Mouse (Mus musculus) midbrain, embryonic 13.5 days (tissue): ENCODE results near the gene 1600002K03Rik. TPM values are rescaled to one million over a fixed set of nuclear protein-coding genes. Genes with fewer than 3 reads are reported as not detected.
"Not testable (repeated sequence)": the region's sequence is repeated elsewhere in the genome, so short reads cannot be mapped to it uniquely, and the experiment has no call there.

ENCODE experiments used
- ATAC-seq: fragments of 200-750 bp; cut with Nextera tagmentation; 2 replicates; pipeline ENCODE4 v1.8.0; 2017; ENCODE audit warnings: mild to moderate bottlenecking, moderate TSS enrichment, moderate library complexity
- H3K27ac ChIP-seq: fragments of 300-500 bp; sonication (generic); 2 replicates; pipeline ENCODE4 v1.5.1; 2015; ENCODE audit warnings: inconsistent platforms, mild to moderate bottlenecking, moderate library complexity
- H3K27me3 ChIP-seq: fragments of 300-500 bp; sonication (generic); 2 replicates; pipeline ENCODE4 v1.6.1; 2015; ENCODE audit warnings: mild to moderate bottlenecking, inconsistent platforms
- H3K36me3 ChIP-seq: fragments of 300-500 bp; sonication (generic); 2 replicates; pipeline ENCODE4 v1.6.1; 2015; ENCODE audit warnings: mild to moderate bottlenecking, inconsistent platforms
- H3K4me1 ChIP-seq: fragments of 300-500 bp; sonication (generic); replicated peaks from 2 replicates; pipeline ENCODE4 v1.6.1; 2015; ENCODE audit warnings: inconsistent platforms
- H3K4me2 ChIP-seq: fragments of 300-500 bp; sonication (generic); replicated peaks from 2 replicates; pipeline ENCODE4 v1.6.1; 2015; ENCODE audit warnings: moderate library complexity, mild to moderate bottlenecking, inconsistent platforms
- H3K4me3 ChIP-seq: fragments of 300-500 bp; sonication (generic); replicated peaks from 2 replicates; pipeline ENCODE4 v1.5.1; 2015; ENCODE audit warnings: mild to moderate bottlenecking, inconsistent platforms
- H3K9ac ChIP-seq: fragments of 300-500 bp; sonication (generic); replicated peaks from 2 replicates; pipeline ENCODE4 v1.6.1; 2015; ENCODE audit warnings: mild to moderate bottlenecking, inconsistent platforms
- H3K9me3 ChIP-seq: fragments of 300-500 bp; sonication (generic); 2 replicates; pipeline ENCODE4 v1.6.1; 2016; ENCODE audit warnings: mild to moderate bottlenecking, inconsistent platforms
- WGBS: fragments of 180-500 bp; shearing (Covaris S2); methylation state at CpG from one replicate; pipeline ENCODE4 v1.1.7; 2015; 5-methylcytosine and 5-hydroxymethylcytosine counted together
- polyA plus RNA-seq: library from polyadenylated mRNA; unstranded; fragments of >200 nt; fragmentation: Nextera tagmentation; extraction: Ambion mirVana; gene quantifications from 2 replicates; pipeline ENCODE4 v1.2.1, GENCODE M21; 2015

The 1600002K03Rik gene
- polyA plus RNA-seq, 1 experiment from 2014 or later, result 14.5 TPM

GRCm38 (mm10) chr10:80164998-80165344 lies 7.8 kb upstream of the 1600002K03Rik start:
- H3K4me3 ChIP-seq, result peak overlapping the region; percentile 46
- peak overlapping the region; percentile 73 for H3K9ac ChIP-seq
- H3K4me1 ChIP-seq, result peaks cover 64% of the 10 kb centered on the region
- H3K27me3 ChIP-seq, result peaks cover 4% of the 10 kb centered on the region; the same call in 1 of the 2 replicates
- H3K27ac ChIP-seq, result peak overlapping the region; percentile 88
- H3K4me2 ChIP-seq, result peak overlapping the region; percentile 79
- no peaks in the 10 kb centered on the region for H3K9me3 ChIP-seq
- WGBS, result 0% methylated on average over 17 of the region's 17 CpGs
- ATAC-seq, result peak; percentile 47
- H3K36me3 ChIP-seq, result peaks cover 3% of the 10 kb centered on the region

GRCm38 (mm10) chr10:80165392-80166128 lies 7.2 kb upstream of the 1600002K03Rik start, which contains the start of gene Cirbp:
Cirbp (plus strand) TSS chr10:80165985.
- ATAC-seq, result no peak
- peak within 1 kb of the TSS; percentile 100 for H3K9ac ChIP-seq
- peaks cover 64% of the 10 kb centered on the region for H3K4me1 ChIP-seq
- H3K36me3 ChIP-seq, result peaks cover 9% of the 10 kb centered on the region
- H3K27me3 ChIP-seq, result peaks cover 4% of the 10 kb centered on the region; the same call in 1 of the 2 replicates
- H3K27ac ChIP-seq, result peak within 1 kb of the TSS; percentile 91
- WGBS, result 14% methylated on average over 20 of the region's 20 CpGs
- no peaks in the 10 kb centered on the region for H3K9me3 ChIP-seq
- H3K4me3 ChIP-seq, result peak within 1 kb of the TSS; percentile 93
- H3K4me2 ChIP-seq, result peak within 1 kb of the TSS; percentile 86

- Histone ChIP-seq H3K36me3 (peaks cover 15% of the 10 kb centered on the region), H3K4me3 (peak overlapping the region; percentile 2; the same call in 1 of the 2 replicates), H3K9ac (peak overlapping the region; percentile 50), H3K27ac (peak overlapping the region; percentile 91), H3K4me2 (peak overlapping the region; percentile 79), H3K4me1 (peaks cover 63% of the 10 kb centered on the region)
- not testable (repeated sequence) for H3K9me3 ChIP-seq, H3K27me3 ChIP-seq, ATAC-seq
- 80% methylated on average over 4 of the region's 4 CpGs for WGBS
These were observed 6.6 kb upstream of the 1600002K03Rik start for GRCm38 (mm10) chr10:80166136-80166535.

GRCm38 (mm10) chr10:80167460-80168037 lies 5.2 kb upstream of the 1600002K03Rik start:
- peak overlapping the region; percentile 86 for H3K4me2 ChIP-seq

GRCm38 (mm10) chr10:80168038-80168661 lies 4.6 kb upstream of the 1600002K03Rik start:
- H3K27ac ChIP-seq, result peak overlapping the region; percentile 99
- peak overlapping the region; percentile 100 for H3K9ac ChIP-seq
- peaks cover 73% of the 10 kb centered on the region for H3K4me1 ChIP-seq
- H3K36me3 ChIP-seq, result peaks cover 28% of the 10 kb centered on the region
- under 1% methylated on average over 45 of the region's 48 CpGs for WGBS
- H3K9me3 ChIP-seq, result no peaks in the 10 kb centered on the region
- H3K4me3 ChIP-seq, result peak overlapping the region; percentile 93
- ATAC-seq, result peak; percentile 40
- H3K27me3 ChIP-seq, result peaks cover 4% of the 10 kb centered on the region; the same call in 1 of the 2 replicates
- H3K4me2 ChIP-seq, result peak overlapping the region; percentile 86

More at GRCm38 (mm10) chr10:80167460-80168037, 5.2 kb upstream of the 1600002K03Rik start:
- Histone ChIP-seq H3K4me3 (peak overlapping the region; percentile 93), H3K27me3 (peaks cover 4% of the 10 kb centered on the region; the same call in 1 of the 2 replicates), H3K9me3 (no peaks in the 10 kb centered on the region), H3K36me3 (peaks cover 28% of the 10 kb centered on the region), H3K9ac (peak overlapping the region; percentile 100), H3K27ac (peak overlapping the region; percentile 99), H3K4me1 (peaks cover 69% of the 10 kb centered on the region)
- WGBS, result under 1% methylated on average over 55 of the region's 55 CpGs
- peak; percentile 84 for ATAC-seq

- peaks cover 75% of the 10 kb centered on the region for H3K4me1 ChIP-seq
- H3K27ac ChIP-seq, result peak overlapping the region; percentile 99; the same call in 1 of the 2 replicates
- H3K9ac ChIP-seq, result peak overlapping the region; percentile 100
- peaks cover 28% of the 10 kb centered on the region for H3K36me3 ChIP-seq
- H3K4me3 ChIP-seq, result peak overlapping the region; percentile 93
- no peaks in the 10 kb centered on the region for H3K27me3 ChIP-seq
- 39% methylated on average over 1 of the region's 1 CpGs for WGBS
- peak overlapping the region; percentile 86 for H3K4me2 ChIP-seq
- no peak for ATAC-seq
- no peaks in the 10 kb centered on the region for H3K9me3 ChIP-seq
These were observed 3.7 kb upstream of the 1600002K03Rik start for GRCm38 (mm10) chr10:80169070-80169469.

- peak overlapping the region; percentile 100; the same call in 1 of the 2 replicates for H3K9ac ChIP-seq
- ATAC-seq, result no peak
- H3K36me3 ChIP-seq, result peaks cover 28% of the 10 kb centered on the region
- H3K27ac ChIP-seq, result no peak overlapping the region
- H3K4me2 ChIP-seq, result peak overlapping the region; percentile 86; the same call in 1 of the 2 replicates
- peaks cover 72% of the 10 kb centered on the region for H3K4me1 ChIP-seq
- 91% methylated on average over 7 of the region's 7 CpGs for WGBS
- no peaks in the 10 kb centered on the region for H3K27me3 ChIP-seq
- H3K4me3 ChIP-seq, result peak overlapping the region; percentile 93
- no peaks in the 10 kb centered on the region for H3K9me3 ChIP-seq
These were observed 3.1 kb upstream of the 1600002K03Rik start for GRCm38 (mm10) chr10:80169651-80170050.

- Histone ChIP-seq H3K9ac (peak overlapping the region; percentile 100), H3K9me3 (no peaks in the 10 kb centered on the region), H3K4me2 (no peak overlapping the region), H3K4me3 (peak overlapping the region; percentile 5; the same call in 1 of the 2 replicates), H3K27ac (no peak overlapping the region; the same call in 1 of the 2 replicates), H3K4me1 (peaks cover 72% of the 10 kb centered on the region), H3K36me3 (peaks cover 28% of the 10 kb centered on the region), H3K27me3 (no peaks in the 10 kb centered on the region)
- no peak for ATAC-seq
- 96% methylated on average over 16 of the region's 16 CpGs for WGBS
These were observed 2.7 kb upstream of the 1600002K03Rik start for GRCm38 (mm10) chr10:80170052-80170451.

- H3K36me3 ChIP-seq, result peaks cover 28% of the 10 kb centered on the region
- H3K9me3 ChIP-seq, result no peaks in the 10 kb centered on the region
- H3K9ac ChIP-seq, result peak overlapping the region; percentile 100; the same call in 1 of the 2 replicates
- H3K27me3 ChIP-seq, result no peaks in the 10 kb centered on the region
- ATAC-seq, result no peak
- no peak overlapping the region for H3K27ac ChIP-seq
- H3K4me2 ChIP-seq, result no peak overlapping the region
- H3K4me1 ChIP-seq, result peaks cover 68% of the 10 kb centered on the region
- H3K4me3 ChIP-seq, result no peak overlapping the region
- 95% methylated on average over 19 of the region's 19 CpGs for WGBS
These were observed 2.1 kb upstream of the 1600002K03Rik start for GRCm38 (mm10) chr10:80170601-80171021.

- H3K27ac ChIP-seq, result no peak overlapping the region
- no peaks in the 10 kb centered on the region for H3K9me3 ChIP-seq
- peaks cover 28% of the 10 kb centered on the region for H3K36me3 ChIP-seq
- 0 out of 2 replicates have a peak overlapping the region, but pooled peaks have one; percentile 64 for H3K4me2 ChIP-seq
- WGBS, result 90% methylated on average over 15 of the region's 15 CpGs
- no peak overlapping the region for H3K4me3 ChIP-seq
- no peak for ATAC-seq
- H3K9ac ChIP-seq, result peak overlapping the region; percentile 25; the same call in 1 of the 2 replicates
- H3K4me1 ChIP-seq, result peaks cover 69% of the 10 kb centered on the region
- no peaks in the 10 kb centered on the region for H3K27me3 ChIP-seq
These were observed 1.5 kb upstream of the 1600002K03Rik start for GRCm38 (mm10) chr10:80171252-80171651.

- Histone ChIP-seq H3K27me3 (no peaks in the 10 kb centered on the region), H3K27ac (peak overlapping the region; percentile 85), H3K4me3 (peak overlapping the region; percentile 46), H3K36me3 (peaks cover 28% of the 10 kb centered on the region), H3K4me2 (peak overlapping the region; percentile 64), H3K9me3 (no peaks in the 10 kb centered on the region), H3K9ac (peak overlapping the region; percentile 64), H3K4me1 (peaks cover 68% of the 10 kb centered on the region)
- ATAC-seq, result 0 out of 2 replicates have a peak, but pooled peaks have one; percentile 0
- WGBS, result 83% methylated on average over 44 of the region's 45 CpGs
These were observed 801 bp upstream of the 1600002K03Rik start for GRCm38 (mm10) chr10:80171760-80172526.
